Mouse (Mus musculus): ENCODE measurements around the gene Slc2a13.
A peak's percentile ranks its signal among the peaks of the same experiment; 100 is the strongest.

The Slc2a13 gene

DNA sequence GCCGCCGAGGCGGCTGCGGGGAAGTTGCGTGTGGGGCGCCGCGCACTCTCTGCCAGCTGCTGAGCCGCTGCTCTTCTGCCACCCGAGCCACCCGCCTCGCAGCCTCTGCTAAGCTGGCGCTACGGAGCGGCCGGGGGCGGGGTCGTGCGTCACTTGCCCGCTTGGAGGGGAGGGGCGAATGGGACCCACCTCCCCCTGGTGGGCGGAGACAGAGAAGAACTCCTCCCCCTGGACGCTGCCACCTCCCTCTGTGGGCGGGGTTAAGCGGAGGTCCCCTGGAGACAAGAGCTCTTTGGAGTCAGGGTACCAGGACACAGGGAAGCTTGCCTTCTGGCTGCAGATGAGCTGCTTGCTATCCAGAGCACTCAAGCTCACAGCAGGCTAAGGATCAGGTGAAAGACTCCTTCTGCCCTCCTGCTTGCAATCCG is at the start of gene Slc2a13:
Gene Slc2a13, minus strand, starts transcription at position 151 of the 428 bp plus-strand sequence.
- peak; percentile 96 for DNase-seq

DNA sequence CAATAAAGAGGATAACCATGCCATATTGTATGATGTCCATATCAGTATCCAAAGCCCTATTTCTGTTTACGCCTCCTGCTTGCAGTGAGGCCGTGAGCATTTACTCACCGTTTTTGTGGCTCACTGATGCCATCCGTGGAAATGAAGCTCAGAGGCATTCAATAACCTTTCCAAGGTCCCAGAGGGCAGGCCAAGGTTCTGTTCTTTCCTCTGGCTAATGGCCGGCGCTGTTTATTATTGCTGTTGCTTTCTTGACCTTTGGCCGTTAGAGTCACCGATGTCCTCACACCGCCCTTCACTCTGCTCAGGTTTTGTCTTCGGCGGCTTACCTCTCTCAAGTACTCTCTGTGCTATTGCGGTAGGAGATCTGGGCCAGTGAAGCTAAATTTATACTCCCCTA is 43.0 kb upstream of the Slc2a13 start:
- no peak for DNase-seq

DNA sequence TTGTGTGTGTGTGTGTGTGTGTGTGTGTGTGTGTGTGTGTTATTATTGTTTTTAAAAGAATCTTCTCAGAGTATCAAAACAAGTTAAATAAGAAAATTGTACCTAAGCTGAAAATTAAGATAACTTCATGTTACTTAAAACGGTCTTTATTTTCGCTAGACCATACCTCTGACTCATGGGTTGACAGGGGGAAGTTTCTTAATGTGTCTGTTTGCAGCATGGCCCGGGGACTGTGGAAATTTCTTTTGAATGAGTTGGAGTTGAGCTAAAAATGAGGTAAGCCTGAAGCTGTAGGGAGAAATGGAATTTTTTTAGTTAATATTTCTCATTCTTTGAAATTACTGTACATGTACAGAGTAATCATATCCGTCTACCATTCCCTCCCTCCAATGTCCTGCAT is 42.5 kb upstream of the Slc2a13 start:
- no peak for DNase-seq

DNA sequence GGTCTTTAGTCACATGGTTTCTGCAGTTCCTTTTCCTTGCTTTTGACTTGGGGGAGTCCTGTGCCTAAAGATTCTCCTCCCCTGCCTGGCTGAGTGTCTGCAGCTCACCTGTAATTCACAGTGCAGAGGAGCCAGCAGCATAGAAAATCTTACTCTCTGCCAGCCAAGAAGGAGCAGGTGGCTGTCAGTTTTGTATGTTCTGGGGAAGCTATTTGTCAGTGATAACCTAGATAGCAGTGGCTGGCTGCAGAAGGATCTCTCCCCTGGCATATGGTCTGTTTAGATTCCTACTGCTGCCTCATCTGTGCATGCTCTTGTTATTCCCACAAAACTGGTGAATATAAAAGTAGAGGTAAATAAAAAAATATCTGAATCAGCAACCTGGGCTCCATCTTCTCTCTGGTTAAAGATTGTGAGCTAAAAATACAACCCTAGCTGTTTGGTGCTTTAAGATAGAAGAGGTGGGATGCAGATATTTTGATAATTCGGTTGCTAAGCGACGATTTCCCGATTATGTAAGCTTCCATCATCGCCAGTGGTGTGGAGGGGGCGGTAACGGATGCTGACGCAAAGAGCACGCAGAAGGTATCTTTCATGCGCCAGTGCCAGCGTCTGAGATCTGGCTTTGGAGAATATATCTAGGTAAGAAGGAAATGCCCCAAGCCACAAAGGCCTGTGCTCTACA is 41.1 kb upstream of the Slc2a13 start:
- peak; percentile 41 for DNase-seq

DNA sequence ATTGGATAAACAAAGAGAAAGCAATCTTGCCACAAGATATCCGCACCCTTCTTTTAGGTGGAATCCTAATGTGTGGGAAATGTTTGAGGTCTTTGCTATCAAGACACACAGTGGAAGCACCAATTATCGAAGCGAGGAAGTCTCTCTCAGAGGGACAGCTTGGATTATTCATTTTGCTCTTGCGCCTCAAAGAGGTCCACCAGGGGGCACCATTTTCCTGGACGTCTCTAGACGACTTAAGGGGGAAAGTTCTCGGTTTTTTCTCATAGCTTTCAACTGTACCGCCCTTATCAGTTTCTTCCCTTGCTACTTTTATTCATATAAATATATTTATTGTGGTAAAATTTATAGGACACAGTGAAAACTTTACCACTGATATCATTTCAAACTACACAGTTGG is 36.7 kb upstream of the Slc2a13 start:
- DNase-seq, result peak; percentile 77

DNA sequence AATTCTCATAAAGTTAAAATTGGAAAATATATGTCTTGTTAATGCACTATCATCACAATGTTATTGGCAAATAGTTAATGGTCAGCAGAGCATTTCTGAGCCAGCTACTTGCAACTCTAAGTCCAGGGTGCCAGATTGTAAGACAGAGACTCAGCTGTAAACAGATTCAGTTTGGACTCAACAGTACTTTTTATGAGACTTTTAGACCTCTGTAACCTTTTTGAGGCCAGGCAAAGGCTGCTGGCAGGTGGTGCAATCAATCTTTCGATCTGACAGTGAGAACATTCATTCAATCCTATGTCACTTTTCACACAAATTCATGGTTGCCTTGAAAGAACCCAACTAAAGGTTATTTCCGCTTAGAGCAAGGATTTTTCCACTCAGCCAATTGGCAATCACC is 35.8 kb upstream of the Slc2a13 start:
- no peak for DNase-seq

DNA sequence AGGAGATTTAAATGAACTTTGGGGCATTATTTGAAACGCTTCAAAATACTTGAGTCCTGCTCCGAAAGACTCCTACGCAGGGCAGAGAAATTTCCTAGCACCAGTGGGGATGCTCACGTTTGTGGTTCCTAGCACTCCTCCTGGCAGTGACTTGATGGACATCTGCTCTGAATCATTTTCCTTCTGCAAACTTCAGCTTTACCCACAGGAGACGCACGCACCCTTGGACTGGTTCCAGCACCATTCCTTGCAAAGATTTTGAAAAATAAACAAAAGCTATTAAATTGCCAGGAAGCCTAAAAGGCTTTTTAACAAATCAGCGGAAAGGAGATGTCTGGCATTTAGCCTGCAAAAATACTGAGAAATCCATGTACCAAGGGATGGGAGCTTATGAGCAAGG is 28.1 kb upstream of the Slc2a13 start:
- DNase-seq, result no peak

DNA sequence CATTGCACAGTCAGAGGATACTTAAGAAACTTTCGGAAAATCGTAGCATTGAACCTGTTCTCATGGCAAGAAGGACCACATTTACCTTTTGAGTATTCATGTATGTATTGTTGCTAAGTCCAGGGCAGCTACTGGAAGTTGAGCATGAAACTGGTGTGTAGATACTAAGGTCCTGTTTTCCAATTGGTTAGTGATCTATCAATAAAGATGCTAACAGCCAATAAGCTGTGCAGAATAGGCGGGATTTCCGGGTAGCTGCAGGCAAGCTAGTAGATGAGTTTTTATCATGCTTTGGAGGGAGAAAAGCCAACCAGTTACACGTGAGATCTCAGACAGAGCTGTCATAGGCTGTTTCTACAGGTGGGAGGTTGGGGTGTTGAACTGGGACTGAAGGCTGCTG is 24.2 kb upstream of the Slc2a13 start:
- no peak for DNase-seq

DNA sequence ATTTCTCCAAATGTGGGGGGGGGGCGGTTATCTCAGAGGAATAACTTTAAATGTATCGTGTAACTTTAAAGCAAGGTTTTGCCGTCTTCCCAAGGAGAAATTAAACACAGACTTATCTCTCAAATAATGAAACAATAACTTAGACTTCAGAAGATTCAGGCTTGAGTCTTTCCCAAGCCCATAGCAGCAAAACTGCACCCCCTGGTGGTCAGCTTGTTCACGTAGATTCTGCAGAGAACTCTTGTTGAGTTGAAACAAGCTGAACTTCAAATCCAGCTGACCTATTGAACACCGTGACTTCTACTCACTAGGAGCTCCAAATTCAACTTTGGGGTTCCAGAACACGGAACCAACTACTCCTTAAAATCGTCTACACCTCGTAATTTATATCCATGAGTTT is 1.4 kb upstream of the Slc2a13 start:
- DNase-seq, result peak; percentile 87

DNA sequence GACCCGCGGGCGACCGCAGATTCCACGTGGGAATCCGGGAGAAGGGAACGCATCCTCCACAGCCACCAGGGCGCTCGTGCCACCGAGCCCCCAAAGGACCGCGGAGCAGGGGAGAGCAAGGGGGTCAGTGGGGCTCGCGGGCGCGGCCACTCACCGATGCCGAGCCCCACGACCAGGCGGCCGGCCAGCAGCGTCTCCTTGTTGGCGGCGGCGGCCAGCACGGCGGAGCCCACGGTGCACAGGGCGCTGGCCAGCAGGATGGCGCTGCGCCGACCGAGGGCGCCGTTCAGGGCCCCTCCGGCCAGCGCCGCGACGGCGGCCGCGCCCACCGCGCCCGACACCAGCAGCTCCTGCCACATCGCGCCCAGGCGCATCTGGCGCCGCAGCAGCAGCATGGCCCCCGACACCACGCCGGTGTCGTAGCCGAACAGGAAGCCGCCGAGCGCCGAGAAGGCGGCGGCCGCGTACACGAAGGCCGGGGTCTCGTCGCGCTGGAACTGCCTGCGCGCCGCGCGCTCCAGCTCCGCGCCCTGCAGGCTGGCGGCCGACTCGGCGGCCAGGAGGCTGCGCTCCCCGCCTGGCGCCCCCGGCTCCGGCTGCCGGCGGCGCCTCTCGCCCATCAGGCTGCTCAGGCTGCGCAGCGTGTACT is 516 bp downstream of the Slc2a13 start:
- DNase-seq, result no peak

DNA sequence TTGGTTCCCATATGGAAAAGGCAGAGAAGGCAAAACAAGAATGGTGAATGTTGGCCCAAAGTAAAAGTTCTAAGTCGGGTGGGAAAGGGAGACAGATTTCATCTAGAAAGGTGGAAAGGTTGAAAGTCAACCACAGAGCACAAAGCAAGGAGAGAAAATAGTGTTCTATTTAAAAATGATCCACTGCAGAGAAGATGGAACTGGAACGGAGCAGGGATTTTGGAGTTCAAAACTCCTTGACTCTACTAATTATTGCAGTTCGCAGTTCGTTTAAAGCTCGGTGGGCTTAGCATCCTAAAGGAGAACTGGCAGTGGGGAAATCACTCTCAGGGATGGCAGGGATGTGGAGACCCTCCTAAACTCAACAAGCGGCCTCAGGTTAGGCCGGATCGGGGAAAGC is 1.1 kb downstream of the Slc2a13 start:
- DNase-seq, result no peak

DNA sequence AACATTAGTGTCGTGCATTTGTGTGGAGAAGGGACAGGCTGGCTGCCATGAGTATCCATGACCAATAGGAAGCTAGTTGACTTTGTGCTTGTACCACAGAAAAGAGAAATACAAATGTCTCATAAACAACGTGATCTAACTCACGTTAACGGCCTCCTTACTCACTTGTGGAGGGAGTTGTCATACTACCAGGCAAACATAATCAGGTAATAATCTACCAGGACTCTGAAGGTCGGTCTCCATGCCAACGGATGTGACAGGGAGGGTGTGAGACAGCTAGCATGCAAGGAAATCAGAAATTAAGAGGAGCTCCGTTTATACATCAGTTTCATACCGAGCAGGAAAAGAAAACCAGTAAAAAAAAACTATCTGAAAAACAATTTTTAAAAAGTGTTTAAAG is 6.3 kb downstream of the Slc2a13 start:
- no peak for DNase-seq

DNA sequence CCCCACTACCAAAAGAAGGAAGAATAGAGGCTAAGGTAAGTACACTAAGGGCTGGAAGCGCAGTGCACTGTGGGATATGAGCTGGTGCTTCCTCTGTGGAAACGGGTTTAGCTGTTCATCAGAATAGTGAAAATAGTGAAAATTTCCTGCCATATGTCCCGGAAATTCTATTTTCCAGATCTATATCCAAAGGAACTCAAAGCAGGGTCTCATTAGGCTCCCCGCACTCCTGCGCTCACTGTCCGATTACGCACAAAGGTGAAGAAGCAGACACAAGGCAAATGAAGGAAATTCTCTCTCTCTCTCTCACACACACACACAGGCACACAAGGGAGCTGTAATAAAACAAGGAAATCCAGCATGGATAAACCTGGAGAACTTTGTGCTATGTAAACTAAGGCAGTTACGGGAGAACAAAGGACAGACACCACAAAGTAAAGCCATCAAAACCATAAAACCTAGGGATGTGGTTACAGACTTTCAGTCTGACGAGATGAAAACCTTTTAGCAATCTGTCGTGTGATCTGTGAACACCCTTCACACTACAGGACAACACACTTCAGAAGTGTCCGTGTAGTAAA is 7.9 kb downstream of the Slc2a13 start:
- no peak for DNase-seq

DNA sequence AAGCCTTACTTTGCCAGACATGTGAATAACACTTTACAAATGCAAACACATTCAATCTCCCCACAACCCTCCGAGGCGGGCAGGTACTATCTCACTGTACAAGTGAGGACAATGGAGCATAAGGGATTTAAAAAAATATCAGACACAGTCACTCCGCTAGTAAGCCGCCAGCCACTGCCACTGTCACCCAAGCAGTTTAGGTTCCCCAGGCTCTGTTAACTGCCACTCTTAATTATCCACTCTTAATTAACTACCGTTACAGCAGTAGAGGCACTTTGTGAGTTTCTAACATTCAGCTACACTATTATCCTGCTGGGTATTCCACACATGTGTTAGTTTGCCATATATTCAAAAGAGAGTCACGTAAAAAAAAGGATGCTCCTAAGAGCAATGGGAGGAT is 11.3 kb downstream of the Slc2a13 start:
- no peak for DNase-seq

DNA sequence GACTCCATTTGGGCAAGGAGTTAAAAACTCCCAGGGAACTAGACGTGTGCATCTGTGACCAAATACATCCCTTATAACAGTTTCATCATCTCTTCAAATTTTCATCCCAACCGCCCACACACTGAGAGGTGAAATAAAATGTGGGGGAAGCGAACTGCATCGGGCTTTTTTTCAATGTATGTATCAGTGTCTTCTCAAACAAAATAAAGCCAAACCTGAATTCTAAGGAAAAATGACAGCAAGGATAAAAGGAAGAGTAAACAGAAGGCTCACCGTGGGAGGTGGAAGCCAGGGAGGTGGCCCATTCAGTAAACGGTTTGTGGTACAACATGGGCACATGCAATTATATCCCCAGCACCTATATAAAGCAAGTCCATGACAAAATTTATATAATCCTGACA is 17.7 kb downstream of the Slc2a13 start:
- DNase-seq, result no peak

DNA sequence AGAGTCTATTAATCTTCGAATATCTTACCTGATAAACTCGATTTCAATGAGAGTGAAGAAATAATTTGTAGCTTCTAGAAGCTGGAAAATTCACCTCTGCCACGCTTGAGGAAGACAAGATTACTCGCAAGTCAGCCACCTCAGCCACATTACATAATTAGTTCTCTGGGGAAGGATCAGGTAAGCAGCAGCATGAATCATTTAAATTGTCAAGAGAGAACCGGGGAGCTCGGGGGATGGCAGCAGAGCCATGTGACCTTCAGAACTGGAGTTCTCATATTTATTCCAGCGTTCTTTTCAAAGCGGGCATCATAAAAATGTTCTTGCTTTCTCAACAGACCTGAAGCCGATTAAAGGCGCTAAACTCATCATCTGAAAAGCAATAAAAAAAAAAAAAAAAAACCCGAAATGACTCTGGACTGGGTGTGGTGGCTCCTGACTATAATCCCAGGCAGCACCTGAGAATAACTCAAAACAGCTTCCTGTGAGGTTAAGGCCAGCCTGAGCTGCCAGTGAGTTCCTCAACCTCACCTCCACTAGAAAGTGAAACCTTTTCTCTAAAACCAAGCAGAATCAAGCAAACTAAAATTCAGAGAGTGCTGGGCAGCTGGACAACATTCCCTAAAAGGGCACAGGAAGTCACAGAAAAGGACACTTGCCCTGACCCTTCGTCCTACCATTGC is 24.3 kb downstream of the Slc2a13 start:
- no peak for DNase-seq

DNA sequence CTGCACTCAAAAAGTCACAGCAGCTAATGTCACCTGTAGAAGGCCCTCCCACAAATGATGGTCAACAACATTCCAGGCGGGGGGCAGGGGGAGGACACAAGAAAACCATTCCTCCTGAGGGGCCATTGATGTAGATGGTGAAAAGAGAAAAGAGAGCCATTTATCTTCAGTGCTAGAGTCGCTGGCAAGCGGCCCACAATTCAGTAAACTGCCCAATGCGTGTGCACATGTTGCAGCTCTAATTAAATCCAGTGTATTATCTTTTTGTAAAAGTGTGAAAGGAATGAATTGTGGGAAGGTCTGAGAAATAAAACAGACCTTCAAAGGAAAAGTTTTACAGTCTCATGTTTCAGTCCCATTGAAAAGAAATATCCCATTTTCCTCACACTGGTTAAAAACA is 28.5 kb downstream of the Slc2a13 start:
- DNase-seq, result no peak

DNA sequence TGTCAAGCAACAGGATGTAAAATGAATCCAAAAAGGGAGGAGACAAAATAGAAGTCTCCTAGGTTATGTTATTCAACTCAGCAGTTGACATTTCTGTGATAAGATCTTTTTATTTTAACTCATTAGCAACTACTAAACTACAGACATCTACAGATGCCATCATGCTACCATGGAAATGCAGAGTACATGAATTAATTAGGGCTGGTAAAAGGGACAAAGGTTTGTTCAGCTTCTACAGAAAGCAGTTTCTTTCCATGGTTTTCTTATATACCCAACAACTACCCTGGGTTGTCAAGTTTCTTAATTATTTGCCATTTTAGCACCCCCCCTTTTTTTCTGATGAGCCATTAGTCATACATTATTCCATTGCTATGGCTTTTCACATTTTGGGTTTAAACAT is 34.6 kb downstream of the Slc2a13 start:
- no peak for DNase-seq

DNA sequence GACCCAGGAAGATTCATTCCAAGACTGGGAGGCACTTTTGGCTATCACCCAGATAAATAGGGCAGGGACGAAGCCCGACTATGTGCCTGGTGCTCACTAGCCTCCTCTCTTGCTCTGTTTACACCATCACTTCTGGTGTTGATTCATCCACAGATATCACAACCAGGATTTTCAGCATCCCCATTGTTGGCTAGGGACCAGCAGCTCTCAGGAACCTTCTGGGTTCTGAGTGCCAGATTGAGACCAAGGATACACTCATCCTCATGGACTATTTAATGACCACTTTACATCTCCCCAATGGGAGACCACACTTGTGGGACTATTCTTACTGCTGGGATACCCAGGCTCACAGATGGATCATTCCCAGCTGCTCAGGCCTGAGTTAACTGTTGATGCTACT is 46.2 kb downstream of the Slc2a13 start:
- DNase-seq, result no peak

DNA sequence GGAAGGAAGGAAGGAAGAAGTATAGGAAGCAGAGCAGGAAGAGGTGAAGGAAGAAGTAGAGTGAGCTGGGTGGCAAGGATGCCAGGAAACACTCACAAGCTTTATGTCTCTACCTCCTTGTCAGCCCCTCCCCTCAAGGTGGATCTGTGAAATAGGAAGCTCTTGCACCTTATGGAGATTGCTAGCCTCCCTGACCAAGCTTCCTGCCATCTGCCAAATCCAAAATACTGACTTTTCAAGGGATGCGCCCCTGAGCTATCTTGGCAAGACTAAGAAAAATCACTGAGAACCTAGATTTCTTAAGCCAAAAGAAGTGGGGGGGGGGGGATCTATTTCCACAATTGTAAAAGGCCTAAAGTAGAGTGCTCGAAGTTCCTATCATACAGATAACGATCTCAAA is 46.9 kb downstream of the Slc2a13 start:
- DNase-seq, result no peak

DNA sequence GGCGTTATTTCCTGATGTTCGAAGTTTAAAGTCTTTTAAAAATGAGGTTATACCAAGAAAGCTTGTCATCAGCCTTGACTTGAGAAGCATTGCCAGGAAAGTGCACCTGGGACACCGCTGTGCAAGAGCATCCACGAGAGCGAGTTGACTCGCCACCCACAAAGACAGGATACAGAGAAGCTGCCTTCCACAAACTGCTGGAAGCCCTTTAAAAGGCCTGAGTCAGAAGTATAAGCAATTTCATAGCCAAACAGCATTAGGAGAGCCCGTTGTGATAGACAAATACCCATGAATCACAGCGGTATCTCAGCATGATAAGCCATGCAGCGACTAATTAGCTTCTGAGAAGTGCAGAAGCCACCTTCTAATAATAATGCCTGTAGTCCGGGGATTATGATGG is 48.6 kb downstream of the Slc2a13 start:
- no peak for DNase-seq

DNA sequence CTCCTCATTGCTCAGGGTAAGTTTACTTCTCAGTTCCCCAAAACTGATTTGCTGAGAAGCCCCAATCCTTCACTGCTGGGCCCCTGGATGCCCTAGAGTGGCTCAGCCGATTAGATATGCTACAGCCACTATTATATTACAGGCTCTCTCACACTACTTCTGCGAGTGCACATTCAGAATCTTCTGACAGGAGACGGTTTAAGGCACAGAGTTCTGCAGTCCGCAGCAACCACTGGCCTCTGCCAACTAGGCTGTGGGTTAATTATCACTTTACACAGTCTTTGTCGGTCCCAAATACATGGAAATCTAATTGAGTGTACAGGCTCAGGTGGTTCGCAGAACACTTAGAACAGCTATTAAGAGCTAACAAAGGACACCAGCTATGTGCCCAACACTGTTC is 69.8 kb downstream of the Slc2a13 start:
- DNase-seq, result no peak

DNA sequence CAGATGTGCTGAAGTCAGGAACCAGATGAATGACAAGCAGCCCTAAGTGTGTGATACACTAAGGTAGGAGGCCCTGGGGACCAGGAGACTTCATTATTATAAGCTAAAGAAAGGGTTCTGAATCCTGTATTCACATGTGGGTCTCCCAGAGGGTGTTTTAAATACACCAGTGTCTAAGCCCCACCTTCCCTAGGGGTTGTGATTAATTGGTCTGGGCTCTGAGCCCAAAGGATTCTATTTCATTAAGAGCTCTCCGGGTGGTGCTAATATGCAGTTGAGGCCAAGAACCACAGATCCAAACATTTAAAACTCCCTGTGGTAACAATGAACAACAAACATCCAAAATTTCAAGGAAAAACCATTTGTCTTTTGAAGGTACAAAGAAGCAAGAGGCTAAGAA is 70.4 kb downstream of the Slc2a13 start:
- peak; percentile 46 for DNase-seq

DNA sequence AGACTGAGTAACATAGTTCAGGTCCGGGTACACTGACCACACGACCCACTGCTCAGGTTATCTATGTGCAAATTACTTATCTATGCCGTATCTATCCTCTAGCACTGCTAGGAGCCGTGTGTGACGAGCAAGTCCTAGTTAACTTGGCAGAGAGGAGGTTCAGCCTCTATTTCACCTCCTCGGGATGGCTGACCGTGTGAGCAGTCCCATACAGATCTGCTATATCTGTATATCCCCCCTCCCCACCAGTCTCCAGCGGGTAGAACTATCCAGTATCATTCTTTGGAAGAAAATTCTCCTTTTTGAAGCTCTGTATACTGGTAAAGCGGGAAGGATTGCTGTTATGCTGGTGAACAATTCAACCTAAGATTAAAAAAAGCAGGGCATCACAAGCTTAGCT is 70.8 kb downstream of the Slc2a13 start:
- no peak for DNase-seq
